Mouse (Mus musculus): ENCODE results near the gene 5330417C22Rik. TPM values are rescaled to one million over a fixed set of nuclear protein-coding genes. Genes with fewer than 3 reads are reported as not detected.

The 5330417C22Rik gene
- polyA plus RNA-seq, 1 experiment: not detected

DNA sequence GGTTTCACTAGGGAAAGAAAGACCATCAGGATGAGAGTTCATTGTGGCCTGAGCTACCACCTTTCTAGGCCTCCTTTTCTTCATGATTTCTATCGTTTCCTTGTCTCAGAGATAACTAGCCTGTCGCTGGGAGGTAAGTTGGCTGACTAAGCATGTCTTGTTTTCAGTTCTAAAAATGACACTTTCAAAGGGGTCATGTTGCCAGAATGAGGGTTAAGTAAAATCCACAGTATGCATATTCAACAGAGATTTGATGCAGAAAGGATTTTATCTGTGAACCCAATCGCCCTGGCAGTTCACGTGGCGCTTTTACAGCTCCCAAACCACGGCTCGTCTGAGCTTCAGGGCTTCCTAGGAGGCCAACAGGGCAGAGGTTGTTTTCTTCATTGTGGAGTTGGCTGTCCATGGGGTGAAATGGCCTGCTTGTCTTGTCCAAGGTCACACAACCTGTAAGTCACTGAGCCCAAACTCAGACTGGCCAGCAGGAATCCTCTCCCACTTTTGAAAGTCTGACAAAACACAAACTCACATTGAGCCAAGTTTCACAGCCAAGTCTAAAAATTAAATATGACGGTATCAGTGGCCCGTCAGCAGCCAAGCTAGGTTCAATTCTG, 41.4 kb downstream of the 5330417C22Rik start:
- no peak for TF ChIP-seq GATA1 (IDR thresholded peaks at IDR 0.05; ENCODE audit: low read length)

DNA sequence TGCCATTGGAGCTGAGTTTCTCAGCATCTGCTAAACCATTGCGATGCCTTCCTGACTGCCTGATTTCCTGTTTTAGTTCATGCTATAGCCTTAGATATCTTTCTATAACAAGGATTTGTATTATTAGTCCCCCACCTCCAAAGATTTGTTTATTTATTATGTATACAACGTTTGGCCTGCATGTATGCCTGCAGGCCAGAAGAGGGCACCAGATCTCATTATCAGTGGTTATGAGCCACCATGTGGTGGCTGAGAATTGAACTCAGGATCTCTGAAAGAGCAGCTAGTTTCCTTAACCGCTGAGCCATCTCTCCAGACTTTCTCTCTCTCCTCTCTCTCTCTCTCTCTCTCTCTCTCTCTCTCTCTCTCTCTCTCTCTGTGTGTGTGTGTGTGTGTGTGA, 46.4 kb downstream of the 5330417C22Rik start:
- TF ChIP-seq GATA1 (IDR thresholded peaks at IDR 0.05; ENCODE audit: low read length): no peak

DNA sequence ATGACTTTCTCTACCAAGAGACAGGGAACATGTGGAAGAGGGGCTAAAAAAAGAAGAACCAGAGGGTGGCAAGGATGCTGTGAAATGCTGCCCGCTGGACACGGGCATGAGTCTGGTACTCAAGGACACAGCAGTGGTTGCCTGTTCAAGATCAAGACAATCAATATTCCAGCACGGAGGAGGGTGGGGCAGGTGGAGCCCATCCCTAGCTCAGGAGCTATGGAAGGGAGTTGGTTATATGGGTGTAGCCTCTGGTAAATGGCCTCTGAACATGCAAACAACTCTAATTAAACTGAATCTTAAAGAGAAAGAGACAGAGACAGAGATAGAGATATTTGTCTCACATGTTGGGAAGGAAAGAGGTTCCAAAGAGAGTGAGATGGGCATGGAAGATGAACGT, 51.6 kb downstream of the 5330417C22Rik start:
- no peak for TF ChIP-seq GATA1 (IDR thresholded peaks at IDR 0.05; ENCODE audit: low read length)

DNA sequence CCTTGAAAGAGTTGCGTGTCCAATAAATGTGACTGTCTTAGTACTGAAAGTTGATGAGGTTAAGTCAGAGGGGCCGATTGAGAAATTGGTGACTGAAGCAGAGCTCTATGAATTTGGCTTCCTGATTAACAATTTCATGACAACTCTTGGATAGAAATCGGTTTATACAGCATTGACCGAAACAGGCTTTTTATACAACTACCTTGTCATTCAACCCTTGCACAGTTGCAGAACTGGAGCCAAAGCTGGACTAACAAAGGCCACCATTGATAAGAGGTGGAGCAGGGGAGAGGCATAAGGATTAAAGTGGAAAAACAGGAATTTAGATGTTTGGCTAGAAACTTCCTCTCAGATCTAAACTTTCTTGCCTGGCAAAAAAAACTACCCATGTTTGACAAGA, 57.5 kb downstream of the 5330417C22Rik start:
- no peak for TF ChIP-seq GATA1 (IDR thresholded peaks at IDR 0.05; ENCODE audit: low read length)

DNA sequence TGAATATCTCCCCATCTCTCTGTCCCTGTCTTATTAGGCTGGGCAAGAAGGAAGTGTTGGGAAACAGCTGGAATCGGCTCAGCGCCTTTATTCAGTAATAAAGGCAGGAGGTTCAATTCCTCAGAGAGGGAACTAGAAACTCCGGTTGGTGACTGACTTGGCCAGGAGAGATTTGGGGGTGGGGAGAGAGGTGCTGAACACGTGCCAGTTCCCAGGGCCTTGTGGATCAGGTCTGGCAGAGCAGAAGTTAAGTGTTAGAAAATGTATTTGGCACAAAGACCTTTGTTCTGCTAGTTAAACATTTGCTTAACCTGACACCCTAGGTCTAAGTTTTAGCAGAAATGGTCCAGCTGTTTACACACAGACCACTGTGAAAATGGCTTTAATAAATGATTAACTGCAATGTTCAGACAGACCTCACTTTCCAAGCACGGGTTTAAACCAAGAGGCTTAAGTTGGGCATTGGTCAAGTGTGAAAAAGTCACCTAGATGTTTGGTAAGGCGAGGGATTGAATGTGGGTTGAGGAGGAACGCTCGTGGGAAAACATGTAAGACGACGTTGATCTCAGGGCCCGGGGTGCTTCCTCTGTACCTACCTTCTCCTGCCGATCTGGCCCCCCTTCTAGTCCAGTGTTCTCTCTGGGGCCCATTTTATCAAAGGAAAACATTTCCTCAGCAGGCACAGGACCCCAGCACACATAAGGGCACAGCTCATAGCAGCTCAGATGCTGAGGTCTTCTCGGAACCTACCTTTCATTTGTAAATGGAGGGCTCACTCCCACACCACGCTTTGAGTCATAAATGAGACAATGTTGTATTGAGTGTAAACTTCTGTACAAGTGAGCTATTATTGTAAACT, 59.3 kb downstream of the 5330417C22Rik start:
- TF ChIP-seq GATA1 (IDR thresholded peaks at IDR 0.05; ENCODE audit: low read length): no peak

DNA sequence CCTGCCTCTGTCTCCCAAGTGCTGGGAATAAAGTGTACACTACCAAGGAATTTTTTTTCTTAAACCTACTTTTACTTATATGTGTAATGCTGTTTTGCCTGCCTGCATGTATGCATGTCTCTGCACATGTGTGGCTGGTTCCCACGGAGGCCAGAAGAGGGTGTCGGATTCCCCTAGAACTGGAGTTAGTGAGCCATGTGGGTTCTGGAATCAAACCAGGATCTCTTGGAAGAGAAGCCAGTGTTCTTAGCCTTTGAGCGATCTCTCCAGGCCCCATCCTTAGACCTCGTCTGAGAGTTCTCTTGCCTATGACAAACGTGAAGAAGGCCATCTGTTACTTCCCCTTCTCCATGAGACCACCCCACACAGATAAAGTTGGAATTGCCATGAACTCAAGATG, 60.8 kb downstream of the 5330417C22Rik start:
- no peak for TF ChIP-seq GATA1 (IDR thresholded peaks at IDR 0.05; ENCODE audit: low read length)

DNA sequence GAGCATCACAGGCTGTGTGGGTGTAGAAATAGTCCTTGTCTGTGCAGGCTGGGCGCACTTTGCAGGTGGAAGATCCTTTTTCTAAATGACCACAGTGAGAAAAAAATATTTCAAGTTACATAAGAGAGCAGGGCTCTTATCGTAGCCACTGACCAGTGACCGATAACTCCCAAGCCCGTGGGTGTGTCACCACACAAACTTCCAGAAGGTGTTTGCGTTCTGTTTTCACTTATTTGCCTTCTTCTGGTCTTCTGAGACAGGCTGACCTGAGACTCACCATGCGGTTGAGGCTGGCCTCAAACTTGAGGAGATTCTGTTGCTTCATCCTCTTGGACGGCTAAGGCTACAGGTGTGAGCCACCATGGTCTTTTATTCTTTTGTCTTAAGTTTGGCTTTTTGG, 61.4 kb downstream of the 5330417C22Rik start:
- TF ChIP-seq GATA1 (IDR thresholded peaks at IDR 0.05; ENCODE audit: low read length): no peak

DNA sequence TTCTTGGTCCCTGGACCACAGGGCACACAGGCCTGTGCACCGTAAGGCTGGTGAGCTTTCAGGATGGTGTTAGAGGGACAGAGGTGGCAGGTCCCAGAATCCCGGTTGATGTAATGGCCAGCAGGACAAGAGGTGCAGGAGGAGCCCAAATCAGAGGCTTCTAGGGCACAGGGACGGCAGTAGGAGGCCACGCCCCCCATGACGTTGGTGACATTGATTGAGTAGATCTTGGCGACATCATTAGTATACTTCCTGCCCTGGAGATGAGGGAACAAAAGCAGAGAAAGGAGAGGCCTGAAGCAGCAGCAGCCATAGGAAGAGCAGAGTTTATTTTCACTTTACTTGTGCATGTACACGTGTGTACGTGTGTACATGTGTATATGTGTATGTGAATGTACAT, 68.6 kb downstream of the 5330417C22Rik start:
- no peak for TF ChIP-seq GATA1 (IDR thresholded peaks at IDR 0.05; ENCODE audit: low read length)

DNA sequence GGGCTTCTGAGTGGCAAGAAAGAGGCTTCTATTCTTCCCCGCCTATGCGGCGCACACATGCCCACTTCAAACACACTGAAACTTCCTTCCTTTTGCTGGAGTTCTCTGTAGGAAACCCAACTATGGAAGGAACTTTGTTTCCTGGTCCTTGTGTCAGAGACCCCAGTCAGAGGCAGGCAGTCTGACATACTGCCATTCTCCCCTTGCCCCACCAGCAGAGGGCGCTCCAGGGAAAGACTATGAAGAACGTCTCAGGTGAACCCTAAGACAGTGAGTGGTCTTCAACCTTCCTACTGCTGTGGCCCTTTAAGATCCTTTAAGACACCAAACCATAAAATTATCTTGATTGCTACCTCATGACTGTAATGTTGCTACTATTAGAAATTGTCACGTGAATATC, 69.9 kb downstream of the 5330417C22Rik start:
- no peak for TF ChIP-seq GATA1 (IDR thresholded peaks at IDR 0.05; ENCODE audit: low read length)

DNA sequence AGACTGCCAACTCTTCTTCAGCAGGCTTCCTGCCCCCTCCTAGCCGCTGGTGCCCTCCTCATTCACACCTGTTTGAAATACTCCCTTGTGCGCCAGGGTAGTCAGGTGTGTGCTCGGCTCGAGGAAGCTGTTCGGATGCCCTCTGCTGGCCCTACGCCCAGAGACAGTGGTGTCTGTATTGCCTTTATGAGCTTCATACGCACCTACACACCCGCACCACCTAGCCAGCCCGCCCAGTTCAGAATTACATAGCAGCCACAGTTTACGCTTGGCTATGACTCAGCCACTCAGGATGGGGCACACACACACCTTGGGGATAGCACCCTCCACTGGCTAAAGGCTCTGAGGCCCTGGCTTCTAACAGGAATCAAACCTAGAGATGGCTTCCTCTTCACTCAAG, 77.5 kb downstream of the 5330417C22Rik start:
- TF ChIP-seq GATA1 (IDR thresholded peaks at IDR 0.05; ENCODE audit: low read length): no peak

DNA sequence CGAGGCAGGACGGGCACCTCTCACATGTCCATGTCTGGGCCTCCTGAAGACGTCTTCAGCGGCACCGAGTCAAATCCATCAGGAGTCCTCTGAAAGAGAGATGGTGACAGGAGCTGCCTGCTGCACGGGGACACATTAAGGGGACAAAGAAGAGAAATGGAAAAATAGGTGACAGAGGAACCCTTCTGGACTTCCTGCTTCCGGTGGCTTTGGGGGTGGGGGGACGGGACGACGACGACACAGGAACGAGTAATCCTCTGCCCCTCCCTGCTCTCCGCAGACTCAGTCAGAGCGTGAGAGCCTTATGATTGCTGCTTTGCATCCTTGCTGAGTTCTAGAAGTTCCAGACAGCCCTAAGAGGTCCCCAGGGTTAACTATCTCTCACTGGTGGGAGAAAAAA, 78.0 kb downstream of the 5330417C22Rik start:
- no peak for TF ChIP-seq GATA1 (IDR thresholded peaks at IDR 0.05; ENCODE audit: low read length)

DNA sequence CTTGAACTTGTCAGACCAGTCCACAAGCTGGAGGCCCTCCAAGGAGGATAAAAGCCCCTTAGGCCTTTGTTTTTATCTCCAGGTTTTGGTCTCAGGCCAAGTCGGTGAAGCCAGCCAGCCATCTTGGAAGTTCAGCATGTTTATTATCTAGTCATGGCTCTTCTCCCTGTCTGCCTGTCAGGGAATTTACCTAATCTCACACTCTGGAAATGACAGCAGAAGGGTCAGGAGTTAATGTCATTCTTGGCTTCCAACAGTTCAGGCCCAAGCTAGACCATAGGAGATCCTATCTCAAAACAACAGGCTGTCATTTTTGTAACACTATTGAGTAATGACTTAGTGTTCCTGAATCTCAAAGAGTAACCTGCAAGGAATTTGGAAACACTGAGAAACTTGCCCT, 82.2 kb downstream of the 5330417C22Rik start:
- no peak for TF ChIP-seq GATA1 (IDR thresholded peaks at IDR 0.05; ENCODE audit: low read length)

DNA sequence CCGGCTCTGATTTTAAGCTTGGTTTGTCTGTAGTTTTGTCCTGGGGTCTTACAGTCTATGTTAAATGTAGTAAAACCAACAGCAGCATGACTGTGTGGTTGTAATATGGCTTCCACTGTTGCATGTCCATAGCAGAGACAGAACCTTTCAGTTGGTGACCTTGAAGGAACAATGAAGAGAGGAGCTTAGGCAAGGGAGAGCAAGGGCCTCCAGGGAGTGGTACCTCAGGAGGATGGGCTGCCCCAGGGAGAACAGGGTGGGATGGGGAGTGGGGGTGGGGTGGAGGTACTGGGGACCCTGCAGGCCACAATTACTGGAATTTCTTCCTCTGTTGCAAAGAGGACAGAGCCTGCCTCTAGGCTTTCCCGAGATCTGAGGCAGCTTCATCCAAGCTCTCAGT, 84.4 kb downstream of the 5330417C22Rik start:
- TF ChIP-seq GATA1 (IDR thresholded peaks at IDR 0.05; ENCODE audit: low read length): no peak

DNA sequence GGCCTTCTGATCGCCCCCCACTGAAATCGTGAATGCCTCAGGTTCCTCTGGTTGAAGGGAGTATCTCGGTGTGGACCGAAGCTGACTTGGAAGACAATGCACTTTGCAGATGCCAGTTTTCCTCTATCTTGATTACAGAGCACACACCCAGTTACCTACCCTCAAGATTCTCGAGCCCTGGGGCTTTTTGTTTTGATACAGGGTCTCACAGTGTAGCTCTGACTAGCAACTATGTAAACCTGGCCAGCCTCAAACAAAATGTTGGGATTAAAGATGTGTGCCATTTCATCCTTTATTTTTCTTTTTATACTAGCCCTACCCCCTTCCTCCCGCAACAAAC, 91.0 kb downstream of the 5330417C22Rik start:
- TF ChIP-seq GATA1 (IDR thresholded peaks at IDR 0.05; ENCODE audit: low read length): no peak

DNA sequence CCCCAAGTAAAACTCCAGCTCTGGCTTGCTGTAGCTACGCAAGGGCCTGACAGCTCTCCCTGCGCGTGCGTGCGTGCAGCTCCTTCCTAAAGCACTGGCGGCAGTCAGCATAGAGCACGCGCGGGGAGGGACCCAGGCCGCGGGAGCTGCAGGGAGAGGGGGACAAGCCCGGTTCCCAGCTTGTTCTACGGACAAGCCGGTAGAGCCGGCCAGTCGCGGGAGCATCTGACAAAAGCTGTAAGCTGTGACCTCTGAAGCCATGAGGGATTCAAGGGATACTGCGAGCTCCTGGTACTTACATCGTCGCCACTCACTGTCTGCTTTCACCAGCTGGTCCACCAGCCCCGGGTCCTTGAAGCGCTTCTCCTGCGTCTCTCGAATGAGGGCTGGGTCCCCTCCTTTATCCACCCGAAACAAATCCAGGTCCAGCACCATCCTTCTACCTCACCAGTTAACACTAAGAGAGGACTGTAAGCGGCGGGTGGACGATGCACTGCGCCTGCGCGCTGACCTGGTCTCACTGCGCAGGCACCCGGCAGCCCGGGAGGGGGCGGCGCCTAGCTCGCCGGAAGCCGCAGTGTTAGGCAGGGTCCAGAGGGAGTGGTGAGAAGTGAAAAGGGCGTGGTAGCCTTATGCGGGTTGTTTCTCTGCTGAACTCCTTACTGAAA, 91.5 kb downstream of the 5330417C22Rik start, which contains the start of gene Sars:
TSS of gene Sars (minus strand) at position 512 of the 668 bp plus-strand sequence.
- no peak for TF ChIP-seq GATA1 (IDR thresholded peaks at IDR 0.05; ENCODE audit: low read length)

DNA sequence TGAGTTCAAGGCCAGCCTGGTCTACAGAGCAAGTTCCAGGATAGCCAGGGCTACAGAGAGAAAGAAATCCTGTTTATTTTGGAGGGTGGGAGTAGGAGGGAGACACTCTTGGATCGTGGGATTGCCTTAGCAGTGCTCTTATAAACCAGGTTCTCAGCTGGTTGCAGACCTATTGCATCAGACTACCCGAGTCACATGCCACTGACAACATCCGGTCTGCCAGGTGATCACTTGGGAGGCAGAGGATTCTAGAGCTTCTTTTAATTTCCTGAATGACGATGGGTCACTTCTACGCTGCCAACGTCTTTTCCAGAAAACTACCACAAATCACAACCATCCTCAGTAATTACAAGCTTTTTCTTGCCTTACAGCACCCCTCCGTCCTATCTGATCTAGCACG, 92.3 kb downstream of the 5330417C22Rik start:
- no peak for TF ChIP-seq GATA1 (IDR thresholded peaks at IDR 0.05; ENCODE audit: low read length)

DNA sequence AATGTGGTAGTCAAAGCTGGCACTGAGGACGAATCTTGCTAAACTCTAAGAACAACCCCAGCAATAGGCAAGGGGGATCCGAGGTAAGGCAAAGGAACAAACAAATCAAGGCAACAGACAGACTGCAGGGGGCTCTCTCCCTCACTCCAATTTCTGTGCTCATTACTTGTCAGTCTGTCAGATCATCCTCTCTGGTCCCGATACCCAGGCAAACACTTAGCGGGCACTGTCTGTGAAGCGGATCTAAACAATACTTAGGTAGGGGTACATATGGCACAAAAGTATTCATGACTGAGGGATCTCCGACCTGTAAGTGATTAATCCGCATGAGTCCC, 100.0 kb downstream of the 5330417C22Rik start:
- TF ChIP-seq GATA1 (IDR thresholded peaks at IDR 0.05; ENCODE audit: low read length): no peak

All from G1E-ER4 (cell line).